Mouse (Mus musculus) kidney, adult 11 months (tissue): Measurements from ENCODE around the gene Dnah7a.
"Not testable (repeated sequence)": the region's sequence is repeated elsewhere in the genome, so short reads cannot be mapped to it uniquely, and the experiment has no call there.

Source experiments
- DNase-seq: peaks from one replicate; pipeline ENCODE4 v3.0.0; 2022

The Dnah7a gene

DNA sequence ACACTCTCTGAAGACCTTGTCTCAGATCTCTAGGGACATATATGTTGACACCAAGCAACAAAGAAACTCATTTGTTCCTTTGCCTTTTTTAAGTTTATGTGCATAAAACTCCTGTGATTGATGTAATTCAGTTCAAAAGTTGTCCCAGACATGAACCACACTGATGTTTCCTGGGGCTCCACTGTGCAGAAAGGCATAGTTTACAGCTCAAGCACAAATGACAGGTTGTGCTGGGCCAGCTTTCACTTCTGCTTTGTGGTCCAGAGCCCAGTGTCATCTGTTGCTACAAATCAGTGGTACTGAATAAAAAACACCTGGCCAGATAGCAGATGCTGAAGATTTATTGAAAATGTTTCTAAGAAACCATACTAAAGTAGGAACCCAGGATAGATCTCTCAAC, 42.3 kb downstream of the Dnah7a start:
- not testable (repeated sequence) for DNase-seq

DNA sequence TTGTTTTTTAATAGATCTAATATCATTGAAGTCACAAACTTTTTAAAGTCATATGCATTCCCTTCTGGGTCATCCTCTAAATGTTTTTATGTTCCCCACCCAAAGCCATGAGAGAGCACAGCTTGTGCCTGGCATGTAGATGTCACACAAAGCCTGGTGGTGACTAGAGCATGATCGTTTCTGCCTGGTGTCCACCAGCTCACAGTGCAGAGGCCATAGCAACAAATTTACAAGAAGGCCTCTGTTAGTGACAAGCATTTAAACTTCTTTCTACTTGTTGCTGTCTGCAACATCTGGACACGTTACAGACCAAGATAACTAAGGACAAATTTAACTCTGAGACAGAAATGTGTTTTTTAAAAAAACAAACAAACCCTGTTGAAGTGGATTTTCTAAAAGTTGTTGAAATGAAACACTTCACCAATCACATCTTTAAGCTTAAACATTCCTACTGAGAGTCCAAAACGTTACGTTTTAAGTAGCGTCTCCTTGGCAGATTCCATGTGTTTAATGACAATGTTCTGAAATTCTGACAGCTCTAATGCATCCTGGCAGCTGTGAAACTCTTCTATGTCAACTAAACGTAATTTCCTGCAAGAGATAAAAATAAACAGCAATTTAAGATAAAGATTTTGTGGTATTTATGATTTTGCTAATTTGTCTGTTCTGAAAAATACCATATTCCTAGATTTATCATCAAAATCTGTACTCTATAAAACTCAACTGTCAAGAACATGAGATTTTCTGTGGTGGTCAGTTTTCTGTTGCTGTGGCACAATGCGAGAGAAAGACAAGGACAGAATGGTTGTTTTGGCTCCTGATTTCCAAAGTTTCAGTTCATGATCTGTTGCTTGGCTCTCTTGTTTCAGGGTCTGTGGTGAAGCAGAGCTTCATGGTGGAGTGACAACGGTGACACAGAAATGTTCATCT, 66.5 kb downstream of the Dnah7a start:
- DNase-seq: no peak

- DNase-seq: not testable (repeated sequence)
Observed at GRCm38 (mm10) chr1:53635641-53636040, 70.9 kb downstream of the Dnah7a start.

GRCm38 (mm10) chr1:53632040-53632439, 74.5 kb downstream of the Dnah7a start:
- DNase-seq: not testable (repeated sequence)

DNA sequence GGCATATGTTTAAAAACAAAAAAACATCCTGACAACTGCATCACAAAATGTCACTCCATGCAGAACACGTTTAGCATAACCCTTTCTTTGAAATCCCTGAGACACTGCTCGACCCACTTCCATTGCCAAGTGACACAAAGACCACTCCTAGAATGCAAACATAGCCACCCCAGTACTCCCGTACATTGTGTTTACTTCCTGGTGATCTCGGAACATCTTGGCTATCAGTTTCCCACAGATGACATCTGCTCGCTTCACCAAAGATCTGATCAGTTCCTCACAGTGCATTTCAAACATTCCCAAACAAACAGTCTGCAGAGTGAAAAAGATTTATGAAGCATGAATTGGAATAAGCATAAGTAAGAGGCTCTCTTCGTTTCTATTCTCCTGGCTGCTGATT, 76.6 kb downstream of the Dnah7a start:
- no peak for DNase-seq

GRCm38 (mm10) chr1:53613486-53613885, 93.1 kb downstream of the Dnah7a start:
- no peak for DNase-seq

DNA sequence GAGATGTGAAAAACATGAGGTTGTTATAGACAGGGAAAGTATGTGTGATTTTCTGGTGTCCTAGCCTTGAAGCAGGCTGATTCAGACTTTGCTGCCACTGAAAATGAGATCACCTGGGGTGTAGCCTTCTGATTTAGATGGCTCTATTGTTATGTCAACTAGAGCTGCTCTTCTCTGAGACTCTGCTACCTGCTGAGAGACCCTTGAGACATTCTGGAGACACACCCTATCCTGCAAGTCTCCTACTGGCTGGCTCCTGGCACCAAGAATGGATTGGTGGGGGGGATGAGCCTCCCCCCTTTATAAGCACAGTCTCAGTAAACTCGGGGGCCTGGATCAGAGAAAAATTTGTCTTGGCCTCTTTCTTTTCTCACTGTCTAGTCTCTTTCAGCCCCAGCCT, 125.3 kb downstream of the Dnah7a start:
- not testable (repeated sequence) for DNase-seq

DNA sequence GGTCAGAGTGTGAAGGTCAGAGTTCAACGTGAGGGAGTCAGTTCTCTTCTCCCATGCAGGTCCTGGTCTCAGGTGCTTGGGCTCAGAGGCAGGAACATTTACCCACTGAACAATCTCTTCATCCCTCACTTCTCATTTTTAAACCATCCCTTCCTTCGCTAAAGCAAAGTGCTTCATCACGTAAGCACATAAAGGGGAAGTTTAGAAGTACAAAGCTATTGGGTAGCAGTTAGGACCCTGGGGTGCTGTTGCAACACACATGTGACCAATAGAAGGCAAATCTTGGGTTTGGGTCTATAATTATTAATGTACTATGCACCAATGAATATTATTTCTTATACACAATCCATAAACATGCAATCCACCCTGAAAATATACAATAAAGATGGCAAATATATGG, 148.7 kb downstream of the Dnah7a start:
- not testable (repeated sequence) for DNase-seq

DNA sequence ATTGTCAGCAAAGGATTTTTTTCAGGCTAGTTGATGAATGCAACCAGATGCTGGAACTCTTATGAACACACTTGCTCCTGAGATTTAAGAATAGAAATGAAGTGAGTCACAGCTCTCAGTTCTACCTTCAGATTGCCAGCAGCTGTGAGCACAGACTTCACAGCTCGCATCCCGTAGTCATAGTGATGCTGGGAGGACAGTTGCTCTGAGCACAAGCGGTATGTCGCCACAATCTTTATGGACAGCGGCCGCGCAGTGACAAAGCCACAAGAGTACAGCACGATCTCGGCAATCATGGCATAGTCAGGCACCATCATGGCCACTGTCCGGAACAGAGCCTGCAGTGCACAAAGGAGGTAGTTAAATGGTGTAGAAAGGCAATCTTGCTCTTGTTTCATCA, 159.6 kb downstream of the Dnah7a start:
- DNase-seq: not testable (repeated sequence)

DNA sequence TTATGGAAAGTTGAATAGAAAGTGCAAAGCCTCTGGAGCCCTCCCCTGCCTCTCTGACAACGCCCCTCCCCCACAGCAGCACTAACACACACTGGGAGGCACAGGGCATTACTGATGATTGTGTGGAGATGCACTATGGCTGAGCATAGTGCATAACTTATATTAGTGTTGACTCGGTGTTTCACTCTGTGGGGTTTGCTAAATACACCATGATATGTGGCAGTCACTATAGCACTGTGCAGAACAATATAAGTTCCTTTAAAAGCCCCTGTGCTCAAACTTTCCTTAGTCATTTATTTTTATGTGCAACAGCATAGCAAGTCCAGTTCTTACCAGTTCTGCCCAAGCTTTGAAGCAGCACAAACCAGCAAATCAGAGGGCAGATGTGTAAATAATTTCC, 168.2 kb downstream of the Dnah7a start:
- DNase-seq: not testable (repeated sequence)

DNA sequence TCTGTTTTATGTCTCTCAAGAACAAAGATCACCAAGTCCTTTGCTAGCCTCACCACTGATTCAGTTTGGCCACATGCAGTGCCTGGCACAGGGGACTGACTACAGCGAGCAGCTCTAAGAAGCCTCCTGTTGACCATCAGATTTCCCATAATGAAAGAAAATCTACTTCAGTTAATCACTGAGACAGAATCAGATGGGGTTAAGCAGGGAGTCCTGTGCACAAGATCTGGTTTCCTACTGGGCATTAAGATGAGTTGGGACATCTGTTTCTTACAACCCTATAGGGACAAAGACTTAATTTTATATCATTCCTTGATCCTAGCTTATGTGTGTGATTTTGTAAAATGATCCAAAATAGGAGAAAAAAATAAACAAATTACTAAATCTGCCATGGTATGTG, 171.8 kb downstream of the Dnah7a start:
- not testable (repeated sequence) for DNase-seq

DNA sequence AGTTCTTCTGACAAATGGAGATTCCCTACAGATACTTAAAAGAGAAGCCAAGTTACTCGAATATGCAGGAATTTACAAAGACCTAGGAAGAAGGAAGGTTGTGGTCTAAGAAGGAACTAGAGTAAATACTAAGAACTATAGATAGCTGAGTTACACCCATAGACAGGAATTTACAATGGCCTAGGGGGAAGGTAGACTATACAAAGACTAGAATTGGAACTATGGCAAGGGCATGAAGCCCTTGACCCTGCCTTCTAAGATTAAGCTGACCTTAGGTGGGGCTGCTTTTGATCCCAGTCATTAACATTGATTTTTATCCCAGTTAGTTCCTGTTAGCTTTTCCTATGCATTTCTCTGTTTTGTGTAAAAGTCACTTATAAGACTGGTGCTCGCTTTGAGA, 180.6 kb downstream of the Dnah7a start:
- not testable (repeated sequence) for DNase-seq

GRCm38 (mm10) chr1:53473699-53474098, 232.9 kb downstream of the Dnah7a start:
- DNase-seq: no peak

DNA sequence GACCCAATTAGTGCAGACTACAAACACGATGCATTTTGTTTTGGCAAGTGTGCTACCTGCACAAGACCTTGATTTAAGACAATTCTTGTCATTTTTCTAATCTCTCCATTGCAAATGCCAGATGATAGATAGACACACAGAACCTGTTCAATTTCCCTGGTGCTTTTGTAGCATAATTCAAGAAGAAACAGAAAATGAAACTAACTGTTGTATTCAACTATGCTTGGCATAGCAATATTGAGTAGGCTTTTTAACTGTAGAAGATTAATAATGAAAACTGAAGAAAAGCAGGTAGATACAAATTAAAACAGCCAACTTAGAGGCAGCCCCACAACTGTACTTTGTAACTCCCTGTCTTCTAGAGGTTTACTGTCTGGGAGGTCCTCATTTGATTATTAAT, 234.5 kb downstream of the Dnah7a start:
- not testable (repeated sequence) for DNase-seq

- DNase-seq: no peak
Observed at GRCm38 (mm10) chr1:53467325-53467670, 239.3 kb downstream of the Dnah7a start.

GRCm38 (mm10) chr1:53466524-53467324, 239.9 kb downstream of the Dnah7a start:
- DNase-seq: not testable (repeated sequence)

GRCm38 (mm10) chr1:53439173-53439572, 267.4 kb downstream of the Dnah7a start:
- DNase-seq: not testable (repeated sequence)

GRCm38 (mm10) chr1:53432433-53432832, 274.2 kb downstream of the Dnah7a start:
- DNase-seq: not testable (repeated sequence)

DNA sequence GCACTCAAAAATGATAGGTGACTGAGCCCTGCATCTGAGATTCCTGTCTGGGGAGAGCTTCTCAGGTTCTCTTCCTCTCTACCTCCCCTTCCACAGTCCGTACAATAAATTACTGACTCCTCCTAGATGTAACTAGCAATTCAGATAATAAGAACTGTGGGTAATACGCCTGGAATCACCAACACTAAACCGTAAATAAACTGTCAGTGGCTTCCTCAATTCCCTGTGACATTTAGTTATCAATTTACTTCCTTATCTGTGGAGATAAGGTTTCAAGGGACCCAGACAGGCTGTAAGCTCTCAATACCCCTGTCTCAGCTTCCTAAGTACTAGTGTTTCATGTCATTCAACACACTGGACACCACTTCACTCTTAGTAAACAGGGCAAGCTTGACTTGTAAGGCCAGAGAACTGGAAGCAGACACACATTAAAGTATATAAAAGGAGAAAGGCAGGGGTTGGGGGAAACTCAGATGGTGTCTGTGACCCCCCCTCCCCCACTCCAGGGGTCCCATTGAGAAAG, 300.7 kb downstream of the Dnah7a start:
- DNase-seq: no peak

- not testable (repeated sequence) for DNase-seq
Observed at GRCm38 (mm10) chr1:53393936-53394760, 312.4 kb downstream of the Dnah7a start.

- DNase-seq: no peak
Observed at GRCm38 (mm10) chr1:53388762-53389161, 317.8 kb downstream of the Dnah7a start.

GRCm38 (mm10) chr1:53384085-53384688, 322.4 kb downstream of the Dnah7a start:
- DNase-seq: no peak
